8 mouse cellular contexts compared by ENCODE assay signal in genomic region chr2:73450172-73450715, GRCm38 (mm10).
DNase-seq lines count a peak whose midpoint lies in the region; ATAC-seq and TF ChIP-seq lines count a peak whose summit lies in the region.
"Had no signal": no experiment of that assay in that cellular context is flagged by ENCODE, and none has a peak within 500 bp of the region (broad histone marks: within the 10 kb centered on the region; RNA-seq: fewer than 3 reads in every experiment).

No protein-coding gene starts in this region.

- H3K27me3 ChIP-seq in midbrain, embryonic 10.5 days (ENCODE audit: low read depth, poor library complexity, severe bottlenecking) = no peaks in the 10 kb centered on the region
- no peaks in the 10 kb centered on the region for H3K27me3 ChIP-seq in midbrain, embryonic 16.5 days (ENCODE audit: control insufficient read depth, insufficient read depth, low read depth, low read length)
- H3K27me3 ChIP-seq in embryonic facial prominence, embryonic 10.5 days (replicated peaks; ENCODE audit: low read depth, poor library complexity, severe bottlenecking) = no peaks in the 10 kb centered on the region
- no peaks in the 10 kb centered on the region for H3K27me3 ChIP-seq in limb, embryonic 14.5 days (ENCODE audit: control insufficient read depth, insufficient read depth, low read length)
- H3K27me3 ChIP-seq: liver, embryonic 13.5 days had no signal

- WGBS in midbrain, embryonic 10.5 days = 70% methylated on average over 6 of the region's 6 CpGs
- WGBS in midbrain, embryonic 16.5 days = 64% methylated on average over 6 of the region's 6 CpGs
- 73% methylated on average over 6 of the region's 6 CpGs for WGBS in embryonic facial prominence, embryonic 10.5 days
- 13% methylated on average over 6 of the region's 6 CpGs for WGBS in limb, embryonic 14.5 days

- TF ChIP-seq POLR2A in limb, embryonic 14.5 days (IDR thresholded peaks at IDR 0.05; ENCODE audit: borderline replicate concordance, extremely low read depth, insufficient read depth, insufficient read length) = no peak

- H3K4me1 ChIP-seq in midbrain, embryonic 10.5 days = peaks cover 10% of the 10 kb centered on the region
- peaks cover 4% of the 10 kb centered on the region; the same call in 1 of the 2 replicates for H3K4me1 ChIP-seq in midbrain, embryonic 16.5 days (ENCODE audit: control insufficient read depth, insufficient read depth, low read length)
- H3K4me1 ChIP-seq in embryonic facial prominence, embryonic 10.5 days = peaks cover 18% of the 10 kb centered on the region
- H3K4me1 ChIP-seq in limb, embryonic 14.5 days (ENCODE audit: control insufficient read depth, insufficient read depth, low read length) = peaks cover 37% of the 10 kb centered on the region

- peak overlapping the region; percentile 23; the same call in 1 of the 2 replicates for H3K27ac ChIP-seq in midbrain, embryonic 10.5 days (replicated peaks)
- H3K27ac ChIP-seq in midbrain, embryonic 16.5 days (ENCODE audit: low read length) = no peak overlapping the region
- H3K27ac ChIP-seq in embryonic facial prominence, embryonic 10.5 days (replicated peaks) = peak overlapping the region; percentile 49
- peak overlapping the region; percentile 76 for H3K27ac ChIP-seq in limb, embryonic 14.5 days (replicated peaks; ENCODE audit: low read depth, low read length)
- H3K27ac ChIP-seq: liver, embryonic 13.5 days had no signal

- no peak for DNase-seq in midbrain, embryonic 10.5 days (ENCODE audit: low spot score)
- DNase-seq in embryonic facial prominence, embryonic 10.5 days (ENCODE audit: low spot score) = no peak
- peak; percentile 52 for DNase-seq in limb, embryonic 14.5 days (ENCODE audit: low spot score)
- DNase-seq in thymus, postnatal 36 days = peak; percentile 75 to 80
- DNase-seq in adipocyte (ENCODE audit: low spot score) = no peak
- no peak for DNase-seq in cerebellum, adult 9-11 months
- DNase-seq: liver, embryonic 13.5 days had no signal

- H3K4me2 ChIP-seq in midbrain, embryonic 16.5 days (ENCODE audit: low read length) = no peak overlapping the region
- H3K4me2 ChIP-seq in limb, embryonic 14.5 days (replicated peaks; ENCODE audit: low read depth, low read length, severe bottlenecking) = peak overlapping the region; percentile 25
- H3K4me2 ChIP-seq: liver, embryonic 13.5 days had no signal

- ATAC-seq in midbrain, embryonic 16.5 days = no peak
- peak; percentile 79 for ATAC-seq in limb, embryonic 14.5 days (ENCODE audit: low FRiP score, low read depth)

- no peak overlapping the region for H3K4me3 ChIP-seq in midbrain, embryonic 10.5 days
- H3K4me3 ChIP-seq in midbrain, embryonic 16.5 days (ENCODE audit: low read depth, low read length) = no peak overlapping the region
- H3K4me3 ChIP-seq in embryonic facial prominence, embryonic 10.5 days = no peak overlapping the region
- 0 out of 2 replicates have a peak overlapping the region, but pooled peaks have one; percentile 3 for H3K4me3 ChIP-seq in limb, embryonic 14.5 days (replicated peaks; ENCODE audit: low read length)
- H3K4me3 ChIP-seq: liver, embryonic 13.5 days had no signal

- H3K36me3 ChIP-seq in midbrain, embryonic 10.5 days = no peaks in the 10 kb centered on the region
- no peaks in the 10 kb centered on the region for H3K36me3 ChIP-seq in midbrain, embryonic 16.5 days (ENCODE audit: control insufficient read depth, insufficient read depth, low read length)
- peaks cover 18% of the 10 kb centered on the region for H3K36me3 ChIP-seq in embryonic facial prominence, embryonic 10.5 days (replicated peaks)
- H3K36me3 ChIP-seq in limb, embryonic 14.5 days (ENCODE audit: control insufficient read depth, insufficient read depth, low read length) = peaks cover 14% of the 10 kb centered on the region

- H3K9me3 ChIP-seq in midbrain, embryonic 10.5 days (replicated peaks) = no peaks in the 10 kb centered on the region
- no peaks in the 10 kb centered on the region for H3K9me3 ChIP-seq in midbrain, embryonic 16.5 days (replicated peaks; ENCODE audit: control insufficient read depth, low read length, poor library complexity, severe bottlenecking)
- no peaks in the 10 kb centered on the region for H3K9me3 ChIP-seq in embryonic facial prominence, embryonic 10.5 days
- no peaks in the 10 kb centered on the region for H3K9me3 ChIP-seq in limb, embryonic 14.5 days (ENCODE audit: control insufficient read depth, low read length)
- H3K9me3 ChIP-seq: liver, embryonic 13.5 days had no signal

- no peak overlapping the region for H3K9ac ChIP-seq in midbrain, embryonic 16.5 days (ENCODE audit: low read depth, low read length)
- 0 out of 2 replicates have a peak overlapping the region, but pooled peaks have one; percentile 13 for H3K9ac ChIP-seq in limb, embryonic 14.5 days (ENCODE audit: low read depth, low read length, severe bottlenecking)
- H3K9ac ChIP-seq: liver, embryonic 13.5 days had no signal

Comparison
In these comparisons a context has a peak if more than half of its experiments do, and no peak if none do; other contexts are left out.
1. DNase-seq: peak in limb, embryonic 14.5 days (single experiment) and thymus, postnatal 36 days (2 of 2); none in midbrain, embryonic 10.5 days (single experiment), embryonic facial prominence, embryonic 10.5 days (single experiment), adipocyte (single experiment) and cerebellum, adult 9-11 months (single experiment).